Mouse (Mus musculus): ENCODE results near the gene Prss47. TPM values are rescaled to one million over a fixed set of nuclear protein-coding genes. Genes with fewer than 3 reads are reported as not detected.

Gene Prss47
- not detected in 2 replicates for polyA plus RNA-seq (2012; ENCODE audit: insufficient read depth, insufficient read length, low replicate concordance, missing spikeins)

DNA sequence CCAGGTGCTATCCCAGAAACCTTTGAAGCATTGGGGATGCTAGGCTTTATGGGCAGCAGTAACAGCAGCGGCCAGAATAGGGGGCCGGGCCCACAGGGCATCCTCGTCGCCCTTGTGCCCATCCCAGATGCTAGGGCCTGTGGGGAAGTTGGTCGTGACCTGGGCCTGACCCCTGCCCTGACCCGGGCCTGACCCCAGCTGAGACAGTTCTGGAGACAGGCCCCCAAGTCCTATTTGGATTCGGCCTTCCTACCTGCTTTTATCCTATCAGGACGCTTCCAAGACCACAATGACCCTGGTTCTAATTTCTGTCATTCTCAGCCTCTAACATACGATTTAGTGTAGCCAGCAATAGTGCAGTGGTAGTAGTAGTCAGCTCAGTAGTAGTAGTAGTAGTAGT lies at the start of gene Prss47:
TSS of gene Prss47 (minus strand) at position 101 of the 400 bp plus-strand sequence.
- TF ChIP-seq CTCF (IDR thresholded peaks at IDR 0.05; ENCODE audit: insufficient read depth, low read depth, low read length) = no peak

DNA sequence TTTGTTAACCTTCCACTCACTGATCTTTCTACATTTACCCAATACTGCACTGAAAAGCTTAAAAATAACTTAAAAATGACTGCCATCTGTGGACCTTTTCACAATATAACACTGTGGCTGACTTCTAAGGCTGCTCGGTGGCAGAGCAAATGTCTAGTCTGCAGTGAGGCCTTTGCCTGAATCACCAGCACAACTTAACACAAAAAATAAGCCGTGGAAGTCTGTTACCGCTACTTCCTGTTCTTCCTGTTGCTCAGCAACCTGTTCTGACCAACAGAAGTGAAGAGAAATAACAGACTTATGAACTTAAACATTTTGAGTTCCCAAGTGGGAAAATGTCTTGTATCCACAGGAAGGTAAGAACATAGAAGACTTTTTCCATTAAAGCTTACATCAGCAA lies 48.7 kb upstream of the Prss47 start:
- WGBS = 86% methylated on average over 3 of the region's 3 CpGs
- TF ChIP-seq CTCF (IDR thresholded peaks at IDR 0.05; ENCODE audit: insufficient read depth, low read depth, low read length) (no peak), POLR2A (IDR thresholded peaks at IDR 0.05; ENCODE audit: insufficient read depth, low read depth, low read length) (no peak)
- no peaks in the 10 kb centered on the region for H3K4me1 ChIP-seq (ENCODE audit: control insufficient read depth, insufficient read depth, low read length)
- no peak overlapping the region for H3K4me3 ChIP-seq (ENCODE audit: insufficient read depth, low read depth, low read length)
- no peak overlapping the region for H3K27ac ChIP-seq (ENCODE audit: insufficient read depth, low read depth, low read length)

More for the DNA sequence above, at the start of gene Prss47:
- Histone ChIP-seq H3K27ac (ENCODE audit: insufficient read depth, low read depth, low read length) (no peak within 1 kb of the TSS), H3K4me1 (ENCODE audit: control insufficient read depth, insufficient read depth, low read length) (no peaks in the 10 kb centered on the region), H3K4me3 (ENCODE audit: insufficient read depth, low read depth, low read length) (no peak within 1 kb of the TSS)
- 85% methylated on average over 9 of the region's 9 CpGs for WGBS

DNA sequence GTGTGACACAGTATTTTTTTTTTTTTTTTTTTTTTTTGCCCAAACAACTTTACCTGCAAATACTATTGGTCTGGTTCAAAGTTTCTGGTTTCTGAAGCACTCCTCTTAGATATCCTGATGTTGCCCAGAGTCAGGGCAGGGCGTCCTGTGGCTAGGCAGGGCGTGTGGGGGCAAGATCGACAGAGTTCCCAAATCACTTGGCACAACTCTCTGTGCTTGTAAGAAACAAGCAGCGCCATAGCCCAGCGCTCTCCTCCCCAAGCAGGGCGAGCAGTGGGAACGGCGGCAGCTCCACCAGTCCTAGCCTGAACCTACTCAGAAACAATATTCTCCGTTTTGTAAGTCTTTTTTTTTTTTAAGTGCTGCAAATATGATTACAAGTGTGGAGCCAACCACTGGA lies 48.1 kb upstream of the Prss47 start:
- WGBS = 96% methylated on average over 9 of the region's 9 CpGs
- H3K4me3 ChIP-seq (ENCODE audit: insufficient read depth, low read depth, low read length) = no peak overlapping the region
- no peak overlapping the region for H3K27ac ChIP-seq (ENCODE audit: insufficient read depth, low read depth, low read length)
- no peak for TF ChIP-seq CTCF (IDR thresholded peaks at IDR 0.05; ENCODE audit: insufficient read depth, low read depth, low read length)
- TF ChIP-seq POLR2A (IDR thresholded peaks at IDR 0.05; ENCODE audit: insufficient read depth, low read depth, low read length) = no peak
- no peaks in the 10 kb centered on the region for H3K4me1 ChIP-seq (ENCODE audit: control insufficient read depth, insufficient read depth, low read length)

- H3K27ac ChIP-seq (ENCODE audit: insufficient read depth, low read depth, low read length) = no peak overlapping the region
- no peak overlapping the region for H3K4me3 ChIP-seq (ENCODE audit: insufficient read depth, low read depth, low read length)
- H3K4me1 ChIP-seq (ENCODE audit: control insufficient read depth, insufficient read depth, low read length) = no peaks in the 10 kb centered on the region
- no peak for TF ChIP-seq POLR2A (IDR thresholded peaks at IDR 0.05; ENCODE audit: insufficient read depth, low read depth, low read length)
- TF ChIP-seq CTCF (IDR thresholded peaks at IDR 0.05; ENCODE audit: insufficient read depth, low read depth, low read length) = no peak
These were observed 44.5 kb upstream of the Prss47 start for GRCm38 (mm10) chr13:65097018-65097417.

DNA sequence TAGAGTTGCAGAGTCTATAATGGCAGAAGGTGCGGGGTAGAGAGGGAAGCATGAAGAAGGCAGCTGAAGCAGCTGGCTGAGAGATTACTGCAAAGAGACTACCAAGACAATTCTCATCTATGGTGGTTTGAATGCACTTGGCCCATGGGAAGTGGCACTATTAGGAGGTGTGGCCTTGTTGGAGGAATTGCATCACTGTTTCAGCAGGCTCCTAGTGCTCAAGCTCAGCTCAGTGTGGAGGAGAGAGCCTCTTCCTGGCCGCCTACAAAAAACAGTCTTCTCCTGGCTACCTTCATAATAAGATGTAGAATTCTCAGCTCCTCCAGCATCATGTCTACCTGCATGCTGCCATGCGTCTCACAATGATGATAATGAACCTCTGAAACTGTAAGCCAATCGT lies 43.4 kb upstream of the Prss47 start:
- WGBS = 97% methylated on average over 4 of the region's 4 CpGs
- TF ChIP-seq POLR2A (IDR thresholded peaks at IDR 0.05; ENCODE audit: insufficient read depth, low read depth, low read length) (no peak), CTCF (IDR thresholded peaks at IDR 0.05; ENCODE audit: insufficient read depth, low read depth, low read length) (no peak)
- Histone ChIP-seq H3K4me1 (ENCODE audit: control insufficient read depth, insufficient read depth, low read length) (no peaks in the 10 kb centered on the region), H3K27ac (ENCODE audit: insufficient read depth, low read depth, low read length) (no peak overlapping the region), H3K4me3 (ENCODE audit: insufficient read depth, low read depth, low read length) (no peak overlapping the region)

DNA sequence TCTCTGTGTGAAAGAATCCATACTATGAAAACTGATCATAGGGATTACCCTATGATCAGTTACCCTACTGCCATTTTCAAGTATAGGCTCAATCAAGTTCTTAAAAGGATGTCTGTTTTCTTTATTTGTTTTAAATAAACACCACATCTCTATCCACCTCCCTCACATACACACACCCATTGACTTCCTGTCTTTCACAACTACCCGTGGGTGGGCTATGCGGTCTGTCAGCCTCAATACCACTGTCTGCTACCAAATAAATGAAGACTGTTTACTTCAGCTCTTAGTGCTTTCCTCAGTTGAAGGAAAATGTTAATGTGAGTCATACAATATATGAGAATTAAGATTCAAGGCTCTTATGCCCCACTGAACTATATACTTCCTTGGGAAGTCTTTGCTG lies 17.4 kb upstream of the Prss47 start:
- TF ChIP-seq POLR2A (IDR thresholded peaks at IDR 0.05; ENCODE audit: insufficient read depth, low read depth, low read length) (no peak), CTCF (IDR thresholded peaks at IDR 0.05; ENCODE audit: insufficient read depth, low read depth, low read length) (no peak)
- Histone ChIP-seq H3K4me3 (ENCODE audit: insufficient read depth, low read depth, low read length) (no peak overlapping the region), H3K27ac (ENCODE audit: insufficient read depth, low read depth, low read length) (no peak overlapping the region), H3K4me1 (ENCODE audit: control insufficient read depth, insufficient read depth, low read length) (no peaks in the 10 kb centered on the region)
- 94% methylated on average over 2 of the region's 2 CpGs for WGBS

DNA sequence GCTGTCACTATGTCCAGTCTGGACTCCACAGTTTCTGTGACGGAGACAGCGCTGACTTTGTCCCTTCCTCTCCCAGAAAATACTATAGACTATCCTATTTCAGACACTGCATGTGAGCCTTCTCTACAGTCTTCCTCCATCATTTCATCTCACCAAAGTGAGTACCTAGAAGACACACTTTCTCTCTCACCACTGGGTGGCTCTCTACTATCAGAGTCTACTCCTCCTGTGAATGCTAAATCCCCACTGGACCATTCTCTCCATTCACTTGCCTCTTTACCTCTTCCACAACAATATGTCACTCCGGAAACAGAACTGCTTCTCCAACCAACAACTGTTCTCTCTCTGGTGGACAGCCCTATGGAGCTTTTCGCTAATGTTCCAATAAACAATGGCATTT lies 17.5 kb downstream of the Prss47 start:
- no peak overlapping the region for H3K27ac ChIP-seq (ENCODE audit: insufficient read depth, low read depth, low read length)
- H3K4me3 ChIP-seq (ENCODE audit: insufficient read depth, low read depth, low read length) = no peak overlapping the region
- H3K4me1 ChIP-seq (ENCODE audit: control insufficient read depth, insufficient read depth, low read length) = no peaks in the 10 kb centered on the region
- TF ChIP-seq CTCF (IDR thresholded peaks at IDR 0.05; ENCODE audit: insufficient read depth, low read depth, low read length) = no peak
- no peak for TF ChIP-seq POLR2A (IDR thresholded peaks at IDR 0.05; ENCODE audit: insufficient read depth, low read depth, low read length)
- 69% methylated on average over 4 of the region's 4 CpGs for WGBS

- H3K4me3 ChIP-seq (ENCODE audit: insufficient read depth, low read depth, low read length) = no peak within 1 kb of the TSS
- H3K4me1 ChIP-seq (ENCODE audit: control insufficient read depth, insufficient read depth, low read length) = no peaks in the 10 kb centered on the region
- no peak within 1 kb of the TSS for H3K27ac ChIP-seq (ENCODE audit: insufficient read depth, low read depth, low read length)
- no peak for TF ChIP-seq POLR2A (IDR thresholded peaks at IDR 0.05; ENCODE audit: insufficient read depth, low read depth, low read length)
- no peak for TF ChIP-seq CTCF (IDR thresholded peaks at IDR 0.05; ENCODE audit: insufficient read depth, low read depth, low read length)
These were observed 19.8 kb downstream of the Prss47 start, which contains the start of gene Spata31d1c for GRCm38 (mm10) chr13:65032758-65033157. Spata31d1c (plus strand) TSS chr13:65033058.

DNA sequence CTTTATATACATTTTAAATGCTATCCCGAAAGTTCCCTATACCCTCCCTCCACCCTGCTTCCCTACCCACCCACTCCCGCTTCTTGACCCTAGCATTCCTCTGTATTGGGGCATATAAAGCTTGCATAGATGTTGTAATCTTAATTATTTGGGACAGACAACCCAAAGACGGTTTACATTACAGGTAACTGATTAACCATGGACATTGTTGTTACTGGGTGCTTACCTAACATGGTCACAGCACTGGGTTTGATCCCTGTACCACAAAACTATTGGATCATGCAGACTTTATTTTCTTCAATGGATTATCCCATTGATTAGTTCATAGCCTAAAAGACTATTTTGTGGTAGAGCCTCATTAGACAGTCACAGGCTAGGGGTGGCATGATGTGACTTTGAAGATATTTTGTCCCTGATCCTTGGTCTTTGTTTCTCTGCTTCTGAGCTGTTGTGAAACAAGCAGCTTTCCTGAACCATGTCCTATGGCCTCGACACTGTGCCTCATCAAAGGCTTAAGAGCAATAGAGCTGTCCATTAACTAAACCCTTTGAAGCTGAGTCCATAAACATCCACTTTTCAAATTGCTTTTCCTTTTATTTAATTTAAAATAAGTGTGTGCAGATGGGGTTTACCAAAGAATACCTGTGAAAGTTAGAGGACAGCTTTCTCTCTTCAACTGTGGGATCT lies 41.4 kb downstream of the Prss47 start:
- H3K27ac ChIP-seq (ENCODE audit: insufficient read depth, low read depth, low read length) = no peak overlapping the region
- no peak overlapping the region for H3K4me3 ChIP-seq (ENCODE audit: insufficient read depth, low read depth, low read length)
- H3K4me1 ChIP-seq (ENCODE audit: control insufficient read depth, insufficient read depth, low read length) = no peaks in the 10 kb centered on the region
- TF ChIP-seq POLR2A (IDR thresholded peaks at IDR 0.05; ENCODE audit: insufficient read depth, low read depth, low read length) = no peak
- TF ChIP-seq CTCF (IDR thresholded peaks at IDR 0.05; ENCODE audit: insufficient read depth, low read depth, low read length) = no peak
- 58% methylated on average over 4 of the region's 4 CpGs for WGBS
